Mouse (Mus musculus): ENCODE results near the gene Atp6ap2. TPM values are rescaled to one million over a fixed set of nuclear protein-coding genes. Genes with fewer than 3 reads are reported as not detected.

The Atp6ap2 gene
- 94.3 and 95.7 TPM in 2 replicates for polyA plus RNA-seq (2014; fragmentation: Nextera tagmentation; extraction: Ambion mirVana)

DNA sequence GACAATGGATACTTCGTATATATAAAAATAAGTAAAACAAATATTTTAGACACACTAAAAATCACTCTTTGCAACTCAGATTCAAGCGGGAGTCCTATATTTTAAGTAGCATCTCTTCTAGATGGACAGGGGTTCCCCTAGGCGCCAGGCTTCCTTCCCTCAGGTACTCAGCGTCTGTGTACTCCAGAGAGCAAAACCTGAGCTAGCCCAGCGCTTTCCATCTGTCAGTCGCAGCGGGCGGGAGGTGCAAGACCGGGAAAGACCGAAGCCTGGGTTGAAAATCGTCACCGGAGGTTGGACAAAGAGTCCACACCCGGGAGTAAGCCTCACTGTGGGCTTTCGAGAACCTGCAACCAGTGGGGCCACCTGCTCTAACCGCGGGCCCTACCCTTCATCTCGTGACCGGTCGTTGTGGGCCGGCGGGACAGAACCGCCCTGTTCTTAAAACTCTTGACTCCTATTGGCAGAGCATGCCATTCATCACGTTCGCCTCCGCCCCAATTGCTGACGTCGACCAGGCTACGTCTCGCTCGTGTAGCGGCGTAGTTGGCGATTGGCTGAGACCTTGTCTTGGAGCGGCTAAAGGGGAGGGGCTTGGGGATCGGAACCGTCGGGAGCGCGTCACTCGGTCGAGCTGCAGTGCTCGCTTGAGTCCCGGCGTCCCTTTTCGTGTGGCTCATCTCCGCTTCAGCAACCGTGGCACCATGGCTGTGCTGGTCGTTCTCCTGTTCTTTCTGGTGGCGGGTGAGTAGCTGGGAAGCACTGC lies at the start of gene Atp6ap2:
Gene Atp6ap2, plus strand, starts transcription at position 610 of the 766 bp plus-strand sequence.
- H3K4me2 ChIP-seq (ENCODE audit: low read depth), result peak within 1 kb of the TSS; percentile 45
- peak within 1 kb of the TSS; percentile 83 for H3K9ac ChIP-seq (ENCODE audit: low read length)
- H3K27me3 ChIP-seq (ENCODE audit: control insufficient read depth, insufficient read depth, low read length), result no peaks in the 10 kb centered on the region
- H3K9me3 ChIP-seq (ENCODE audit: control insufficient read depth, low read length), result no peaks in the 10 kb centered on the region
- no peaks in the 10 kb centered on the region for H3K4me1 ChIP-seq (ENCODE audit: control insufficient read depth, insufficient read depth, low read length)
- WGBS, result 19% methylated on average over 49 of the region's 49 CpGs
- H3K4me3 ChIP-seq (ENCODE audit: low read depth, low read length), result peak within 1 kb of the TSS; percentile 69
- H3K36me3 ChIP-seq (ENCODE audit: control insufficient read depth, insufficient read depth, low read length), result no peaks in the 10 kb centered on the region
- ATAC-seq (ENCODE audit: insufficient read depth, low FRiP score, low TSS enrichment) (peak; percentile 100), DNase-seq (ENCODE audit: low spot score) (peak; percentile 92)
- peak within 1 kb of the TSS; percentile 62; the same call in 1 of the 2 replicates for H3K27ac ChIP-seq (ENCODE audit: low read depth, low read length)

DNA sequence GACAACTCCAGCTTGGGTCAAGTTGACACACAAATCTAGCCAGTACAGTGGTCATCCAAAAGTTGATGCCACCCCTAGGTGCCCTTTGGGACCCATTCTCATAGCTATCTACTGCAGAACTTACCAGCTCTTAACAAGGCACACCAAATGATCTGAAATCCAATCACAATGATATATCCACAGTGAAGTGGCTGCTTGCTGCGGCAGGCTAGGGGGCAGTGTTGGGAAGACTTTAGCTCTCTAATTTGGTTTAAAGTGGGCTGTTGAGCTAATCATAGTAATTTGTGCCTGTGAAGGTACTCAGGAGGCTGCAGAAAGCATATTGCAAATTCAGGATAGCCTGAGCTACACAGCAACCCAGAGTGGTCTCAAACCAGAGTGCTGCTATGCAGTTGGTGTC lies 43.2 kb upstream of the Atp6ap2 start:
- Histone ChIP-seq H3K36me3 (ENCODE audit: control insufficient read depth, insufficient read depth, low read length) (no peaks in the 10 kb centered on the region), H3K27me3 (ENCODE audit: control insufficient read depth, insufficient read depth, low read length) (no peaks in the 10 kb centered on the region), H3K9ac (ENCODE audit: low read length) (no peak overlapping the region), H3K4me1 (ENCODE audit: control insufficient read depth, insufficient read depth, low read length) (no peaks in the 10 kb centered on the region), H3K4me3 (ENCODE audit: low read depth, low read length) (no peak overlapping the region), H3K9me3 (ENCODE audit: control insufficient read depth, low read length) (no peaks in the 10 kb centered on the region), H3K27ac (ENCODE audit: low read depth, low read length) (no peak overlapping the region), H3K4me2 (ENCODE audit: low read depth) (no peak overlapping the region)
- WGBS, result 87% methylated on average over 1 of the region's 1 CpGs
- ATAC-seq (ENCODE audit: insufficient read depth, low FRiP score, low TSS enrichment) (no peak), DNase-seq (ENCODE audit: low spot score) (no peak)

DNA sequence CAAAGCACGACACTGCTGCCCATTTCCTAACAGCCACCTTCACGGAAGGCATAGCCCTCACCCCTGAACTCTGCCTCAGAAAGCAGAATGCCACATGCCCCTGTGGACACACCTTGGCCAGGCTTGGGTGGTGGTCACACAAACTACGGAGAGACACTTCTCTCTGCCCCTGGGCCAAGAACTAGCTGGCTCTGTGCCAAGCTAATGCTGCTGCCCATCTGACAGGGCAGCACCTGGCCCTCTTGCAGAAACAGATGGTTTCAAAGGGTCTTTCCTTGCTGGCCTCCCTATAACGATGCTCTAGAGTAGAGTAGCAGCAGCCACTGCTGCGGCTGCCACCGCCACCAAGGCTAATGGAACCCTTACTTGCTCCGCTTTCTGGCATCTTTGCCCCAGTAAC lies 30.5 kb upstream of the Atp6ap2 start:
- Histone ChIP-seq H3K9me3 (ENCODE audit: control insufficient read depth, low read length) (no peaks in the 10 kb centered on the region), H3K4me3 (ENCODE audit: low read depth, low read length) (no peak overlapping the region), H3K27ac (ENCODE audit: low read depth, low read length) (no peak overlapping the region), H3K9ac (ENCODE audit: low read length) (no peak overlapping the region), H3K27me3 (ENCODE audit: control insufficient read depth, insufficient read depth, low read length) (no peaks in the 10 kb centered on the region), H3K36me3 (ENCODE audit: control insufficient read depth, insufficient read depth, low read length) (no peaks in the 10 kb centered on the region), H3K4me1 (ENCODE audit: control insufficient read depth, insufficient read depth, low read length) (no peaks in the 10 kb centered on the region), H3K4me2 (ENCODE audit: low read depth) (no peak overlapping the region)
- ATAC-seq (ENCODE audit: insufficient read depth, low FRiP score, low TSS enrichment), result no peak
- 86% methylated on average over 7 of the region's 7 CpGs for WGBS
- no peak for DNase-seq (ENCODE audit: low spot score)

GRCm38 (mm10) chrX:12571407-12571806 lies 16.2 kb upstream of the Atp6ap2 start:
- Histone ChIP-seq H3K9me3 (ENCODE audit: control insufficient read depth, low read length) (no peaks in the 10 kb centered on the region), H3K4me2 (ENCODE audit: low read depth) (no peak overlapping the region), H3K36me3 (ENCODE audit: control insufficient read depth, insufficient read depth, low read length) (no peaks in the 10 kb centered on the region), H3K27me3 (ENCODE audit: control insufficient read depth, insufficient read depth, low read length) (no peaks in the 10 kb centered on the region), H3K9ac (ENCODE audit: low read length) (no peak overlapping the region), H3K4me3 (ENCODE audit: low read depth, low read length) (no peak overlapping the region), H3K27ac (ENCODE audit: low read depth, low read length) (no peak overlapping the region), H3K4me1 (ENCODE audit: control insufficient read depth, insufficient read depth, low read length) (no peaks in the 10 kb centered on the region)
- 78% methylated on average over 1 of the region's 1 CpGs for WGBS
- ATAC-seq (ENCODE audit: insufficient read depth, low FRiP score, low TSS enrichment) (no peak), DNase-seq (ENCODE audit: low spot score) (no peak)

DNA sequence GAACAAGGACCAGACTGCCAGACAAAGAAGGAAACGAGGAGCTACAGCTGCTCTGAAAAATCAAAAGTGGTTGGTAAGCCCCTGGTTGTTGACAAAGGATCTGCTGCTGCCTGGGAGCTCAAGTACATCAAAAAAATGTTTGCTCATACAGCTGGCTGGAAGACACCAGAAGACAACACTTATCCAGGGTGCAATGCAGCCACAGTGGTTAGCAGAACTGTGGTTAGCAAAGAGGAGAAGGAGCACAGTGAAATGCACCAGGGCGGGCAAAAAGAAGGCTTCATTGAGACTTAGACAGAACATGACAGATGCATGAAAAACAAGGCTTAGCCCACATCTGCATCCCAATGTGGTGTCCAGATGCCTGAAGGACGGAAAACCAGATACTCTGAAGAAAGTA lies 9.7 kb upstream of the Atp6ap2 start:
- no peaks in the 10 kb centered on the region for H3K27me3 ChIP-seq (ENCODE audit: control insufficient read depth, insufficient read depth, low read length)
- DNase-seq (ENCODE audit: low spot score) (no peak), ATAC-seq (ENCODE audit: insufficient read depth, low FRiP score, low TSS enrichment) (no peak)
- H3K4me1 ChIP-seq (ENCODE audit: control insufficient read depth, insufficient read depth, low read length), result no peaks in the 10 kb centered on the region
- 57% methylated on average over 3 of the region's 3 CpGs for WGBS
- H3K4me3 ChIP-seq (ENCODE audit: low read depth, low read length), result no peak overlapping the region
- H3K36me3 ChIP-seq (ENCODE audit: control insufficient read depth, insufficient read depth, low read length), result no peaks in the 10 kb centered on the region
- H3K9me3 ChIP-seq (ENCODE audit: control insufficient read depth, low read length), result no peaks in the 10 kb centered on the region
- no peak overlapping the region for H3K9ac ChIP-seq (ENCODE audit: low read length)
- no peak overlapping the region for H3K27ac ChIP-seq (ENCODE audit: low read depth, low read length)
- H3K4me2 ChIP-seq (ENCODE audit: low read depth), result no peak overlapping the region

- Histone ChIP-seq H3K4me2 (ENCODE audit: low read depth) (no peak overlapping the region), H3K9ac (ENCODE audit: low read length) (no peak overlapping the region), H3K4me1 (ENCODE audit: control insufficient read depth, insufficient read depth, low read length) (no peaks in the 10 kb centered on the region), H3K36me3 (ENCODE audit: control insufficient read depth, insufficient read depth, low read length) (no peaks in the 10 kb centered on the region), H3K4me3 (ENCODE audit: low read depth, low read length) (no peak overlapping the region), H3K27ac (ENCODE audit: low read depth, low read length) (no peak overlapping the region), H3K9me3 (ENCODE audit: control insufficient read depth, low read length) (no peaks in the 10 kb centered on the region), H3K27me3 (ENCODE audit: control insufficient read depth, insufficient read depth, low read length) (no peaks in the 10 kb centered on the region)
- ATAC-seq (ENCODE audit: insufficient read depth, low FRiP score, low TSS enrichment), result no peak
- no peak for DNase-seq (ENCODE audit: low spot score)
- WGBS, result 83% methylated on average over 2 of the region's 2 CpGs
These were observed 9.2 kb upstream of the Atp6ap2 start for GRCm38 (mm10) chrX:12578339-12578868.

GRCm38 (mm10) chrX:12583261-12583660 lies 4.3 kb upstream of the Atp6ap2 start:
- ATAC-seq (ENCODE audit: insufficient read depth, low FRiP score, low TSS enrichment), result no peak
- Histone ChIP-seq H3K4me1 (ENCODE audit: control insufficient read depth, insufficient read depth, low read length) (no peaks in the 10 kb centered on the region), H3K9me3 (ENCODE audit: control insufficient read depth, low read length) (no peaks in the 10 kb centered on the region), H3K36me3 (ENCODE audit: control insufficient read depth, insufficient read depth, low read length) (no peaks in the 10 kb centered on the region), H3K27ac (ENCODE audit: low read depth, low read length) (no peak overlapping the region), H3K4me2 (ENCODE audit: low read depth) (no peak overlapping the region), H3K27me3 (ENCODE audit: control insufficient read depth, insufficient read depth, low read length) (no peaks in the 10 kb centered on the region), H3K9ac (ENCODE audit: low read length) (no peak overlapping the region), H3K4me3 (ENCODE audit: low read depth, low read length) (no peak overlapping the region)
- WGBS, result 89% methylated on average over 5 of the region's 5 CpGs
- DNase-seq (ENCODE audit: low spot score), result no peak

DNA sequence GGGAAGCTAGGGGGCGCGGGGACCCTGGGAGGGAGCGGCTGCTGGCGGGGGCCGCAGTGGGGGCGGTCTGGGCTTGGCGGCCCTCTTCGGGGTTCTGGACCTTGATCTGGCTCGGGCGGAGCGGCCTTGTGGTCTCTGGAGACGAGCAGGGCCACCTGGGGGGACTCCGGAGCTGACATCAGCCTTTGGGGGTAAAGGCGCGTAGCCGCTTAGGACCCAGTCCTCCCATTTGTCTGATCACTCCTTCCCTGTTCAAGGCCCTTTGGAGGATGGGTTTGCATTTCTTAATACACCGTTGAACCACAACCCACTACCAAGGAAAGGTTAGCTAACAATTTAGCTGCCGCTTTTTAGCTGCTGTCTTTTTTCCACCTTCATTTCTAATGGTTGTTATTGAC lies 356 bp downstream of the Atp6ap2 start:
- H3K27ac ChIP-seq (ENCODE audit: low read depth, low read length), result peak overlapping the region; percentile 62; the same call in 1 of the 2 replicates
- peak; percentile 52 for ATAC-seq (ENCODE audit: insufficient read depth, low FRiP score, low TSS enrichment)
- H3K27me3 ChIP-seq (ENCODE audit: control insufficient read depth, insufficient read depth, low read length), result no peaks in the 10 kb centered on the region

DNA sequence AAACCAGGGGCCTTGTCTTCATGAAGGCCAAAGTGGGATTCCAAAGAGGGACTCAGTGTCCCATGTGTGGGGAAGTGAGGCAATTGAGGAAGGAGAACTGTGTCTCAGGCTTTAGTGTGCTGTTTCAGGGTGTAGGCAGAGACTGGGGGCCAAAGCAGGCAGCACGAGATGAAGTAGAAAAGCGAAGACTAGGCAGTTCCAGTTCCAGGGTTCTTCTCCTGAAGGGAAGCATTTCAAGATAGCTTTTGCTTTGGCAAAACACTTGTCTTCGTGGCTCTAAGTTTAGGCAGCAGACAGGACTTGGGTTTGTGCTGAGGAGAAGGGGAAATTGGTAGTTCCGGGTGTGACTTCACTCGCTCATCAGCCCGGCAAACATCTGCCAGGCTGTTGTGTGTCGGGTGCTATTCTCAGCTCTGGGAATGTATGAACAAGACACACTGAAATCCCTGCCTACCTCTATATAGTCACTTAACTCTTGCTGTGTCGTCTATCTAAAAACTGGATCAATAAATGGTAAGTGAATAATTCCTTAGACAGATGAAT lies 3.9 kb downstream of the Atp6ap2 start:
- Histone ChIP-seq H3K4me1 (ENCODE audit: control insufficient read depth, insufficient read depth, low read length) (no peaks in the 10 kb centered on the region), H3K4me3 (ENCODE audit: low read depth, low read length) (no peak overlapping the region), H3K36me3 (ENCODE audit: control insufficient read depth, insufficient read depth, low read length) (no peaks in the 10 kb centered on the region), H3K27me3 (ENCODE audit: control insufficient read depth, insufficient read depth, low read length) (no peaks in the 10 kb centered on the region), H3K9me3 (ENCODE audit: control insufficient read depth, low read length) (no peaks in the 10 kb centered on the region), H3K9ac (ENCODE audit: low read length) (no peak overlapping the region), H3K27ac (ENCODE audit: low read depth, low read length) (no peak overlapping the region), H3K4me2 (ENCODE audit: low read depth) (no peak overlapping the region)
- whole genome bisulfite sequencing, result 85% methylated on average over 8 of the region's 8 CpGs
- no peak for DNase-seq (ENCODE audit: low spot score)
- ATAC-seq (ENCODE audit: insufficient read depth, low FRiP score, low TSS enrichment), result no peak

More for the DNA sequence above, 356 bp downstream of the Atp6ap2 start:
- no peaks in the 10 kb centered on the region for H3K36me3 ChIP-seq (ENCODE audit: control insufficient read depth, insufficient read depth, low read length)
- no peak for DNase-seq (ENCODE audit: low spot score)
- H3K4me2 ChIP-seq (ENCODE audit: low read depth), result peak overlapping the region; percentile 45
- H3K4me3 ChIP-seq (ENCODE audit: low read depth, low read length), result peak overlapping the region; percentile 69
- H3K9ac ChIP-seq (ENCODE audit: low read length), result peak overlapping the region; percentile 83
- WGBS, result 20% methylated on average over 18 of the region's 18 CpGs
- H3K4me1 ChIP-seq (ENCODE audit: control insufficient read depth, insufficient read depth, low read length), result no peaks in the 10 kb centered on the region
- no peaks in the 10 kb centered on the region for H3K9me3 ChIP-seq (ENCODE audit: control insufficient read depth, low read length)

Data from neural tube, embryonic 11.5 days (tissue).